Mouse (Mus musculus) MEL (cell line): ENCODE results near the gene BC035044. TPM values are rescaled to one million over a fixed set of nuclear protein-coding genes. Genes with fewer than 3 reads are reported as not detected.

ENCODE experiments used
- DNase-seq: peaks from one replicate; pipeline ENCODE4 v3.0.0; 2011; ENCODE audit warnings: low read depth, low spot score
- H3K27ac ChIP-seq: 2 replicates; pipeline ENCODE4 v1.5.1; 2012; ENCODE audit warnings: low read depth, mild to moderate bottlenecking, control low read depth, low read length, moderate library complexity; ENCODE audit not compliant: control insufficient read depth
- H3K27me3 ChIP-seq, 2 experiments: fragments of 150-350 bp in 1 of 2; sonication (generic) in 1 of 2; 2 replicates each; pipeline ENCODE4 v1.6.1; 2012; ENCODE audit warnings: low read length in 2 of 2, mild to moderate bottlenecking in 2 of 2, improper control_type of control experiment in 1 of 2, moderate library complexity in 1 of 2; ENCODE audit not compliant: insufficient read depth in 2 of 2, control insufficient read depth in 1 of 2
- H3K36me3 ChIP-seq, 2 experiments: 2 replicates each; pipeline ENCODE4 v1.6.1; 2012 to 2014; ENCODE audit warnings: low read length in 2 of 2, improper control_type of control experiment in 1 of 2, inconsistent platforms in 1 of 2, mild to moderate bottlenecking in 1 of 2; ENCODE audit not compliant: insufficient read depth in 2 of 2, control insufficient read depth in 1 of 2
- H3K4me1 ChIP-seq, 2 experiments: fragments of 150-350 bp in 1 of 2; sonication (generic) in 1 of 2; 2 replicates each; pipeline ENCODE4 v1.6.1; 2012; ENCODE audit warnings: low read length in 2 of 2, improper control_type of control experiment in 1 of 2, mild to moderate bottlenecking in 1 of 2; ENCODE audit not compliant: insufficient read depth in 2 of 2, control insufficient read depth in 1 of 2
- H3K4me3 ChIP-seq, 2 experiments: fragments of 150-350 bp in 1 of 2; sonication (generic) in 1 of 2; 2 replicates each; pipeline ENCODE4 v1.5.1; 2012; ENCODE audit warnings: low read depth in 2 of 2, low read length in 2 of 2, mild to moderate bottlenecking in 2 of 2, moderate library complexity in 2 of 2, control low read depth in 1 of 2, improper control_type of control experiment in 1 of 2; ENCODE audit not compliant: control insufficient read depth in 1 of 2, insufficient read depth in 1 of 2
- H3K79me2 ChIP-seq: 2 replicates; pipeline ENCODE4 v1.6.1; 2012; ENCODE audit warnings: mild to moderate bottlenecking, low read length, moderate library complexity; ENCODE audit not compliant: control insufficient read depth, poor library complexity, insufficient read depth
- H3K9ac ChIP-seq: 2 replicates; pipeline ENCODE4 v1.6.1; 2012; ENCODE audit warnings: low read depth, mild to moderate bottlenecking, control low read depth, low read length, moderate library complexity; ENCODE audit not compliant: control insufficient read depth, poor library complexity, severe bottlenecking
- H3K9me3 ChIP-seq: fragments of 150-350 bp; sonication (generic); replicated peaks from 2 replicates; pipeline ENCODE4 v1.6.1; 2012; ENCODE audit warnings: mild to moderate bottlenecking, low read length, improper control_type of control experiment, moderate library complexity; ENCODE audit not compliant: insufficient read depth
- CHD2 ChIP-seq: IDR thresholded peaks from 2 replicates; pipeline ENCODE4 v1.6.1; 2011; ENCODE audit warnings: low read length, improper control_type of control experiment
- CTCF ChIP-seq, 3 experiments: IDR thresholded peaks in 2 of 3; conservative IDR thresholded peaks in 1 of 3; 2 replicates each; pipeline ENCODE4 v1.5.1; 2011 to 2012; ENCODE audit warnings: low read length in 3 of 3, low read depth in 2 of 3, mild to moderate bottlenecking in 2 of 3, improper control_type of control experiment in 1 of 3, inconsistent platforms in 1 of 3, mixed read lengths in 1 of 3, moderate library complexity in 1 of 3; ENCODE audit not compliant: control insufficient read depth in 1 of 3, insufficient read depth in 1 of 3, poor library complexity in 1 of 3, severe bottlenecking in 1 of 3
- ELF1 ChIP-seq: IDR thresholded peaks from 2 replicates; pipeline ENCODE4 v1.6.1; 2014; ENCODE audit warnings: low read depth, mild to moderate bottlenecking, inconsistent platforms, low read length, improper control_type of control experiment, moderate library complexity
- EP300 ChIP-seq, 2 experiments: IDR thresholded peaks; 2 replicates each; pipeline ENCODE4 v1.6.1; 2011; ENCODE audit warnings: improper control_type of control experiment in 2 of 2, low read length in 2 of 2, low read depth in 1 of 2, mild to moderate bottlenecking in 1 of 2
- ETS1 ChIP-seq: IDR thresholded peaks from 2 replicates; pipeline ENCODE4 v1.6.1; 2012; ENCODE audit warnings: low read depth, mild to moderate bottlenecking, inconsistent platforms, low read length, improper control_type of control experiment, moderate library complexity
- MAFK ChIP-seq: IDR thresholded peaks from 2 replicates; pipeline ENCODE4 v1.6.1; 2011; ENCODE audit warnings: low read depth, mild to moderate bottlenecking, low read length, improper control_type of control experiment, borderline replicate concordance
- MAX ChIP-seq: IDR thresholded peaks from 2 replicates; pipeline ENCODE4 v1.6.1; 2011; ENCODE audit warnings: low read length, improper control_type of control experiment
- MAZ ChIP-seq: IDR thresholded peaks from 2 replicates; pipeline ENCODE4 v1.6.1; 2012; ENCODE audit warnings: low read depth, mild to moderate bottlenecking, inconsistent platforms, low read length, improper control_type of control experiment
- NELFE ChIP-seq: IDR thresholded peaks from 2 replicates; pipeline ENCODE4 v1.6.1; 2011; ENCODE audit warnings: low read depth, low read length, improper control_type of control experiment
- POLR2A ChIP-seq, 2 experiments: IDR thresholded peaks; 2 replicates each; pipeline ENCODE4 v1.6.1; 2011 to 2012; ENCODE audit warnings: low read length in 2 of 2, mild to moderate bottlenecking in 2 of 2, control low read depth in 1 of 2, improper control_type of control experiment in 1 of 2, low read depth in 1 of 2, moderate library complexity in 1 of 2; ENCODE audit not compliant: control insufficient read depth in 1 of 2, insufficient read depth in 1 of 2, poor library complexity in 1 of 2
- RCOR1 ChIP-seq: IDR thresholded peaks from 2 replicates; pipeline ENCODE4 v1.6.1; 2012; ENCODE audit warnings: low read depth, mild to moderate bottlenecking, inconsistent platforms, low read length, improper control_type of control experiment
- TCF12 ChIP-seq: IDR thresholded peaks from 2 replicates; pipeline ENCODE4 v1.6.1; 2014; ENCODE audit warnings: low read depth, mild to moderate bottlenecking, inconsistent platforms, low read length, improper control_type of control experiment, moderate library complexity
- USF1 ChIP-seq: IDR thresholded peaks from 2 replicates; pipeline ENCODE4 v1.6.1; 2014; ENCODE audit warnings: low read depth, mild to moderate bottlenecking, inconsistent platforms, low read length, improper control_type of control experiment, moderate library complexity
- ZKSCAN1 ChIP-seq: IDR thresholded peaks from 2 replicates; pipeline ENCODE4 v1.6.1; 2012; ENCODE audit warnings: low read depth, mild to moderate bottlenecking, inconsistent platforms, low read length, improper control_type of control experiment, moderate library complexity
- ZNF384 ChIP-seq: IDR thresholded peaks from 2 replicates; pipeline ENCODE4 v1.6.1; 2012; ENCODE audit warnings: low read depth, mild to moderate bottlenecking, inconsistent platforms, low read length, improper control_type of control experiment
- polyA plus RNA-seq, 2 experiments: library from polyadenylated mRNA; stranded (reverse) in 1 of 2; unstranded in 1 of 2; fragments of >175 nt in 1 of 2; fragments of >200 nt in 1 of 2; gene quantifications; 2 replicates each; pipeline versions ENCODE4 v1.2.1 to v1.2.4; 2012; ENCODE audit warnings: low replicate concordance in 2 of 2, low read depth in 1 of 2; ENCODE audit not compliant: insufficient read length in 2 of 2, insufficient read depth in 1 of 2, missing spikeins in 1 of 2
- total RNA-seq: library from RNA; depleted of rRNA; stranded (reverse); fragments of 300-350 nt; gene quantifications from 2 replicates; pipeline ENCODE4 v1.2.3, GENCODE M21; 2012

BC035044 gene
- total and polyA plus RNA-seq, 3 experiments: not detected

GRCm38 (mm10) chr6:128826132-128826531, 64.8 kb downstream of the BC035044 start, which contains the start of the genes Gm44511 and Klrb1b:
Gene Gm44511 (minus strand): TSS chr6:128826315.
Gene Klrb1b (minus strand): TSS chr6:128826331.
- Histone ChIP-seq H3K27ac (no peak within 1 kb of the TSS), H3K79me2 (no peaks in the 10 kb centered on the region), H3K9me3 (no peaks in the 10 kb centered on the region), H3K9ac (no peak within 1 kb of the TSS), H3K4me1 (no peaks in the 10 kb centered on the region), H3K27me3 (no peaks in the 10 kb centered on the region; a peak in 1 of 4 replicates), H3K4me3 (no peak within 1 kb of the TSS), H3K36me3 (no peaks in the 10 kb centered on the region)
- no peak for DNase-seq
- no peak for TF ChIP-seq MAFK
- no peak for TF ChIP-seq NELFE

DNA sequence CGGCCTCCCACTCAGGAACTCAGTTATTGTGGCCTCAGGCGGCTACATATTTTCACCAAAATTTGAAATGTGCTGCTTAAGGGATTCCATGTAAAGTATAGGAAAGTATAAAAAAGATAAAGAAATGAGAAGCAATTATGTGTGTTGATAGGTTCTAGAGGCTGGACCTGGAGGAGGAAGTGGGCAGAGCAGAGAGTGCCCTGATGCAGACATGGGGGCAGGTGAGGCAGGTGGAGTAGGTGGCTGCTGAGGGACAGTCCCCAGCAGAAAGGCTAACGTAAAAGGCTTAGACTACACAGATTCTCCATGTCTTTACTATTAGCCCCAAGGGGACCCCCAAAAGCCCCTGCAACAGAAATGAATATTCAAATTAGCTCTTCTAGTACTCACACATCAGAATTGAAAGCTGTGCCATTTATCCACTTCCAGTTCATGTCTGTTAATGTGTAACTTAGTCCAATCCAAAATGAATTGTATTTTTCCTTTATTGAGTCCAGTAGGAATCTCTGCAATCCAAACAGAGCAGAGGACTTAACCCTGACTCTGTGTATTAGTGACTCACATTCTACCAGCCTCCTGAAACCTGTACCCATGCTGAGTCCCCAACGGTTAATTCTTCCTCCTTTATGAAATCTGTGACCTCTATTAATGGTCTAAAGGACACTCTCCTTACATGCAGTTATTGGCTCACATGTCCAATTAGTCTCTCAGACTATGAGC, 72.7 kb downstream of the BC035044 start:
- H3K27me3 ChIP-seq: no peaks in the 10 kb centered on the region
- H3K9ac ChIP-seq: no peak overlapping the region
- no peaks in the 10 kb centered on the region for H3K36me3 ChIP-seq
- TF ChIP-seq POLR2A (IDR thresholded peaks at IDR 0.05; ENCODE audit: control insufficient read depth in 1 of 2, insufficient read depth in 1 of 2, low read depth in 1 of 2, low read length in 2 of 2, poor library complexity in 1 of 2): no peak
- TF ChIP-seq ELF1: no peak
- no peak for TF ChIP-seq ETS1
- no peak for TF ChIP-seq MAZ
- no peak for TF ChIP-seq CHD2
- TF ChIP-seq MAX: no peak
- TF ChIP-seq NELFE: no peak
- TF ChIP-seq TCF12: no peak
- no peak for TF ChIP-seq ZKSCAN1
- TF ChIP-seq RCOR1: no peak
- no peak for TF ChIP-seq MAFK
- TF ChIP-seq CTCF (IDR thresholded peaks at IDR 0.05 in 2 of 3, conservative IDR thresholded peaks at IDR 0.05 in 1 of 3; ENCODE audit: control insufficient read depth in 1 of 3, insufficient read depth in 1 of 3, low read depth in 2 of 3, low read length in 3 of 3, poor library complexity in 1 of 3, severe bottlenecking in 1 of 3): no peak
- no peak for TF ChIP-seq ZNF384
- no peak for TF ChIP-seq USF1
- TF ChIP-seq EP300 (IDR thresholded peaks at IDR 0.05; ENCODE audit: low read depth in 1 of 2, low read length in 2 of 2): no peak
- TF ChIP-seq, all 39 proteins: peak for 0
- Histone ChIP-seq H3K9me3 (no peaks in the 10 kb centered on the region), H3K79me2 (no peaks in the 10 kb centered on the region), H3K4me1 (no peaks in the 10 kb centered on the region), H3K4me3 (no peak overlapping the region), H3K27ac (no peak overlapping the region)
- no peak for DNase-seq
